Mouse (Mus musculus) lung, postnatal 0 days (tissue): ENCODE measurements around the gene Ppp1r3c. TPM values are rescaled to one million over a fixed set of nuclear protein-coding genes. Genes with fewer than 3 reads are reported as not detected.

Source experiments
- ATAC-seq: fragments of 200-750 bp; cut with Nextera tagmentation; 2 replicates; pipeline ENCODE4 v1.8.0; 2017; ENCODE audit warnings: moderate library complexity
- DNase-seq: peaks from one replicate; pipeline ENCODE4 v3.0.0-alpha.2; 2016; ENCODE audit warnings: low spot score
- H3K27ac ChIP-seq: fragments of 300-500 bp; sonication (generic); 2 replicates; pipeline ENCODE4 v1.5.1; 2014; ENCODE audit warnings: antibody characterized with exemption, mild to moderate bottlenecking, low read length, mixed read lengths
- H3K27me3 ChIP-seq: fragments of 300-500 bp; sonication (generic); replicated peaks from 2 replicates; pipeline ENCODE4 v1.6.1; 2014; ENCODE audit warnings: low read length, mixed read lengths; ENCODE audit not compliant: insufficient read depth
- H3K36me3 ChIP-seq: fragments of 300-500 bp; sonication (generic); 2 replicates; pipeline ENCODE4 v1.6.1; 2014; ENCODE audit warnings: low read length, mixed read lengths; ENCODE audit not compliant: insufficient read depth
- H3K4me1 ChIP-seq: fragments of 300-500 bp; sonication (generic); 2 replicates; pipeline ENCODE4 v1.6.1; 2014; ENCODE audit warnings: antibody characterized with exemption, low read depth, low read length, mixed read lengths; ENCODE audit not compliant: insufficient read depth
- H3K4me2 ChIP-seq: fragments of 300-500 bp; sonication (generic); replicated peaks from 2 replicates; pipeline ENCODE4 v1.6.1; 2014; ENCODE audit warnings: low read depth, mild to moderate bottlenecking, low read length, moderate library complexity, mixed read lengths
- H3K4me3 ChIP-seq: fragments of 300-500 bp; sonication (generic); 2 replicates; pipeline ENCODE4 v1.5.1; 2014; ENCODE audit warnings: low read depth, low read length
- H3K9ac ChIP-seq: fragments of 300-500 bp; sonication (generic); replicated peaks from 2 replicates; pipeline ENCODE4 v1.6.1; 2014; ENCODE audit warnings: low read depth, mild to moderate bottlenecking
- H3K9me3 ChIP-seq: fragments of 300-500 bp; sonication (generic); 2 replicates; pipeline ENCODE4 v1.6.1; 2016; ENCODE audit warnings: low read length, mixed read lengths
- CTCF ChIP-seq: IDR thresholded peaks from 2 replicates; pipeline ENCODE4 v1.5.1; 2016; ENCODE audit warnings: antibody characterized with exemption, mild to moderate bottlenecking
- EP300 ChIP-seq: IDR thresholded peaks from 2 replicates; pipeline ENCODE4 v1.6.1; 2016; ENCODE audit warnings: antibody characterized with exemption, mild to moderate bottlenecking, control low read depth
- WGBS: fragments of 180-500 bp; shearing (Covaris S2); extraction: QIAGEN DNeasy Blood & Tissue Kit; methylation state at CpG from one replicate; pipeline ENCODE4 v1.1.7; 2014; 5-methylcytosine and 5-hydroxymethylcytosine counted together
- polyA plus RNA-seq: library from polyadenylated mRNA; unstranded; fragments of >200 nt; fragmentation: Nextera tagmentation; extraction: Ambion mirVana; gene quantifications from 2 replicates; pipeline ENCODE4 v1.2.1, GENCODE M21; 2015

Gene Ppp1r3c
- polyA plus RNA-seq, 1 experiment from 2014 or later: 39.4 TPM

GRCm38 (mm10) chr19:36773716-36774459 is 37.4 kb upstream of the Ppp1r3c start:
- no peak for ATAC-seq
- no peaks in the 10 kb centered on the region for H3K36me3 ChIP-seq
- no peak for DNase-seq
- H3K4me2 ChIP-seq: no peak overlapping the region
- H3K27me3 ChIP-seq: no peaks in the 10 kb centered on the region
- TF ChIP-seq CTCF (no peak), EP300 (no peak)
- H3K9me3 ChIP-seq: no peaks in the 10 kb centered on the region
- H3K27ac ChIP-seq: no peak overlapping the region
- no peak overlapping the region for H3K9ac ChIP-seq
- 82% methylated on average over 8 of the region's 8 CpGs for WGBS
- H3K4me1 ChIP-seq: no peaks in the 10 kb centered on the region
- no peak overlapping the region for H3K4me3 ChIP-seq

GRCm38 (mm10) chr19:36768084-36768483 is 31.6 kb upstream of the Ppp1r3c start:
- Histone ChIP-seq H3K9me3 (no peaks in the 10 kb centered on the region), H3K27ac (no peak overlapping the region; the same call in 1 of the 2 replicates), H3K4me2 (no peak overlapping the region), H3K4me3 (no peak overlapping the region), H3K27me3 (no peaks in the 10 kb centered on the region), H3K9ac (no peak overlapping the region), H3K4me1 (no peaks in the 10 kb centered on the region), H3K36me3 (no peaks in the 10 kb centered on the region)
- WGBS: 22% methylated on average over 8 of the region's 8 CpGs
- TF ChIP-seq EP300 (peak; percentile 70), CTCF (no peak)
- ATAC-seq (peak; percentile 81), DNase-seq (peak; percentile 89)

- H3K36me3 ChIP-seq: no peaks in the 10 kb centered on the region
- TF ChIP-seq EP300 (no peak), CTCF (no peak)
- H3K9me3 ChIP-seq: no peaks in the 10 kb centered on the region
- ATAC-seq (no peak), DNase-seq (peak; percentile 55)
- no peak overlapping the region for H3K4me2 ChIP-seq
- no peaks in the 10 kb centered on the region for H3K27me3 ChIP-seq
- no peaks in the 10 kb centered on the region for H3K4me1 ChIP-seq
- H3K9ac ChIP-seq: no peak overlapping the region
- WGBS: 51% methylated on average over 5 of the region's 5 CpGs
- H3K4me3 ChIP-seq: no peak overlapping the region
- no peak overlapping the region for H3K27ac ChIP-seq
These were observed 28.0 kb upstream of the Ppp1r3c start for GRCm38 (mm10) chr19:36764451-36764850.

GRCm38 (mm10) chr19:36748996-36749395 is 12.5 kb upstream of the Ppp1r3c start:
- Histone ChIP-seq H3K4me2 (no peak overlapping the region), H3K27me3 (no peaks in the 10 kb centered on the region), H3K4me1 (no peaks in the 10 kb centered on the region), H3K9ac (no peak overlapping the region), H3K4me3 (no peak overlapping the region), H3K9me3 (no peaks in the 10 kb centered on the region), H3K27ac (no peak overlapping the region), H3K36me3 (no peaks in the 10 kb centered on the region)
- DNase-seq: no peak
- ATAC-seq: no peak
- no peak for TF ChIP-seq CTCF
- no peak for TF ChIP-seq EP300

GRCm38 (mm10) chr19:36742331-36742730 is 5.9 kb upstream of the Ppp1r3c start:
- H3K4me2 ChIP-seq: no peak overlapping the region
- H3K27me3 ChIP-seq: no peaks in the 10 kb centered on the region
- H3K27ac ChIP-seq: no peak overlapping the region
- peaks cover 8% of the 10 kb centered on the region; the same call in 1 of the 2 replicates for H3K4me1 ChIP-seq
- H3K9ac ChIP-seq: no peak overlapping the region
- no peak overlapping the region for H3K4me3 ChIP-seq
- ATAC-seq (no peak), DNase-seq (no peak)
- no peaks in the 10 kb centered on the region for H3K9me3 ChIP-seq
- H3K36me3 ChIP-seq: no peaks in the 10 kb centered on the region
- TF ChIP-seq CTCF: no peak
- no peak for TF ChIP-seq EP300

- no peak overlapping the region for H3K27ac ChIP-seq
These were observed 3.2 kb upstream of the Ppp1r3c start for GRCm38 (mm10) chr19:36739566-36740211.

More at GRCm38 (mm10) chr19:36739566-36740211, 3.2 kb upstream of the Ppp1r3c start:
- Histone ChIP-seq H3K4me1 (peaks cover 10% of the 10 kb centered on the region; the same call in 1 of the 2 replicates), H3K9ac (no peak overlapping the region), H3K4me2 (no peak overlapping the region), H3K27me3 (no peaks in the 10 kb centered on the region), H3K36me3 (no peaks in the 10 kb centered on the region), H3K4me3 (no peak overlapping the region), H3K9me3 (no peaks in the 10 kb centered on the region)
- ATAC-seq (no peak), DNase-seq (peak; percentile 57)
- TF ChIP-seq CTCF: peak; percentile 64
- TF ChIP-seq EP300: no peak
- WGBS: 46% methylated on average over 7 of the region's 7 CpGs
